Mouse (Mus musculus): ENCODE data around the gene Prdm5.

DNA sequence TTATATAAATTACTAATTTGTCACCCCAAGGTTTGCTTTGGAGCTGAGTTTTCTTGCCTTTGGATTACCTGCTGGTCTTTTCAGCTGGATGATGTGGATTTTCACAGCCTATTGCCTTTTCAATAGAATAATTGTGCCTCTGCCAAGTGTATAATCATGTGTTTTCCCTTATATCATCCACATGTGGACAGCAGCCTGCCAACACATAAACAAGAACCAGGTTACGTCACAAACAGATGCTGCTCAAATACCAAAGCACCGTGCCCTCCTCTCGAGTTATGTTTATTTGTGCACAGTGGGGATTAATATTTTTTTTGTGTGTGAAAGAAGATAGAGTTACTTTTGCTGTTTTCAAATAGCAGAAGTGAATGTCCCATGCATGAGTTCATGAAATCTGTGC is 70.9 kb downstream of the Prdm5 start:
- TF ChIP-seq POLR2A (IDR thresholded peaks at IDR 0.05; ENCODE audit: low read depth, low read length) (no peak), CTCF (IDR thresholded peaks at IDR 0.05; ENCODE audit: extremely low read depth, insufficient read length, insufficient replicate concordance, low read depth, low read length) (no peak)
